Comparison of ENCODE assay signal across 20 mouse cellular contexts in the genomic region with DNA sequence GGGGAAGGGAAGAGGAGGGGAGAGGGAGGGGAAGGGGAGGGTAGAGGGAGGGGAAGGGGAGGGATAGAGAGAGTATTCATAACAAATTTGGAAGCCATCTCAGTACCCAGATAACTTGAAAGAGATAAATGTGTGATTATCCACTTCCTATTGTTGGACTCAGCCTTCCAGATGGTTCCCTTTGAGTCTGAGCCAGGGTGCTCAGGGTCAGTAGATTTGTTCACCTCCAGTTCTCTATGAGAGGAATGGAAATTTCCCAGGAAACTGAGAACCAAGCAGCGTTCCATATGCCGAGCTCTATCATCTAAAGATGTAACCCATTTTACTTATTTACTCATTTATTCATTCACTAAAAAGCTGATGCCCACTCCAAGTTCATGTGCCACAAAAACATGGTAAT. TPM values are rescaled to one million over a fixed set of nuclear protein-coding genes. Genes with fewer than 3 reads are reported as not detected.
A peak's percentile ranks its signal among the peaks of the same experiment; 100 is the strongest.
DNase-seq lines count a peak whose midpoint lies in the region; ATAC-seq and TF ChIP-seq lines count a peak whose summit lies in the region.
"Had no signal": no experiment of that assay in that cellular context is flagged by ENCODE, and none has a peak within 500 bp of the region (broad histone marks: within the 10 kb centered on the region; RNA-seq: fewer than 3 reads in every experiment).

No protein-coding gene starts in this region.

- no peak overlapping the region for H3K4me3 ChIP-seq in kidney, embryonic 14.5 days (ENCODE audit: low read length)
- H3K4me3 ChIP-seq: forebrain, embryonic 12.5 days; heart, adult 2 months; neural tube, embryonic 13.5 days had no signal

- H3K9ac ChIP-seq in kidney, embryonic 14.5 days (ENCODE audit: low read depth, low read length): no peak overlapping the region
- H3K9ac ChIP-seq: forebrain, embryonic 12.5 days; hindbrain, embryonic 14.5 days; liver, postnatal 0 days; neural tube, embryonic 13.5 days had no signal

- TF ChIP-seq CTCF in brain, embryonic 14.5 days (IDR thresholded peaks at IDR 0.05; ENCODE audit: borderline replicate concordance, extremely low read depth, insufficient read depth, insufficient read length): no peak

- no peak for ATAC-seq in kidney, embryonic 14.5 days (ENCODE audit: low FRiP score, low TSS enrichment)
- ATAC-seq: intestine, embryonic 16.5 days; liver, postnatal 0 days had no signal

- no peaks in the 10 kb centered on the region for H3K36me3 ChIP-seq in kidney, embryonic 14.5 days (ENCODE audit: control insufficient read depth, insufficient read depth, low read length)
- H3K36me3 ChIP-seq: forebrain, embryonic 12.5 days; neural tube, embryonic 13.5 days had no signal

- H3K27ac ChIP-seq in kidney, embryonic 14.5 days (ENCODE audit: low read depth, low read length): no peak overlapping the region
- H3K27ac ChIP-seq: forebrain, embryonic 12.5 days; heart, adult 2 months; hindbrain, embryonic 14.5 days; neural tube, embryonic 13.5 days had no signal

- 85% methylated on average over 2 of the region's 2 CpGs for WGBS in kidney, embryonic 14.5 days

- no peak for TF ChIP-seq POLR2A in brain, embryonic 14.5 days (IDR thresholded peaks at IDR 0.05; ENCODE audit: borderline replicate concordance, extremely low read depth, insufficient read depth, insufficient read length, poor library complexity, severe bottlenecking)

- H3K27me3 ChIP-seq in kidney, embryonic 14.5 days (ENCODE audit: control insufficient read depth, insufficient read depth, low read length): no peaks in the 10 kb centered on the region
- H3K27me3 ChIP-seq: forebrain, embryonic 12.5 days; neural tube, embryonic 13.5 days had no signal

- H3K4me1 ChIP-seq in kidney, embryonic 14.5 days (ENCODE audit: control insufficient read depth, insufficient read depth, low read length): no peaks in the 10 kb centered on the region
- H3K4me1 ChIP-seq: forebrain, embryonic 12.5 days had no signal

- H3K4me2 ChIP-seq in kidney, embryonic 14.5 days (replicated peaks; ENCODE audit: low read depth, low read length): no peak overlapping the region
- H3K4me2 ChIP-seq: forebrain, embryonic 12.5 days; hindbrain, embryonic 14.5 days; neural tube, embryonic 13.5 days had no signal

- DNase-seq in kidney, postnatal 10 days: peak; percentile 34
- peak; percentile 45 for DNase-seq in adrenal gland, postnatal 10 days
- DNase-seq in brain, embryonic 14.5 days (ENCODE audit: low read depth): peak; percentile 19
- peak; percentile 94 for DNase-seq in cerebellum, adult 9-11 months
- DNase-seq in right cerebral cortex, postnatal 25 days: no peak
- DNase-seq in spleen, postnatal 14 days (ENCODE audit: low spot score in 2 of 2): no peak
- DNase-seq in embryo, embryonic 10 days (ENCODE audit: low spot score): no peak
- DNase-seq: embryo, embryonic 11 days; gastrocnemius, postnatal 10 days; heart, adult 2 months; liver; liver, postnatal 0 days; lung, postnatal 14 days; thymus, postnatal 4 days had no signal

- no peaks in the 10 kb centered on the region for H3K9me3 ChIP-seq in kidney, embryonic 14.5 days (ENCODE audit: control insufficient read depth, low read length)
- H3K9me3 ChIP-seq: forebrain, embryonic 12.5 days; neural tube, embryonic 13.5 days had no signal

RNA-seq across cellular contexts. Expression of a gene that starts 44.8 kb away (rescaled TPM):
- 2.4 and 4.2 TPM in 2 replicates for polyA plus RNA-seq in kidney, embryonic 14.5 days (2014; fragmentation: Nextera tagmentation; extraction: Ambion mirVana)
- total RNA-seq in adrenal gland, postnatal 10 days (2021): 10 to 100 TPM; 15.6 to 28.3 TPM
- 1.1 and 2.3 TPM in 2 replicates for polyA plus RNA-seq in brain, embryonic 14.5 days (2012; rRNA removed)
- total RNA-seq: megakaryocyte-erythroid progenitor cell, adult 5-6 weeks had no signal

Comparison
In these comparisons a context has a peak if more than half of its experiments do, and no peak if none do; other contexts are left out.
1. DNase-seq: peak in kidney, postnatal 10 days (single experiment), adrenal gland, postnatal 10 days (single experiment), brain, embryonic 14.5 days (single experiment) and cerebellum, adult 9-11 months (single experiment); none in right cerebral cortex, postnatal 25 days (single experiment), spleen, postnatal 14 days (0 of 2) and embryo, embryonic 10 days (single experiment).